In genomic region chr7:68264531-68264930, GRCm38 (mm10) we compare ENCODE assay signal across 8 mouse cellular contexts. TPM values are rescaled to one million over a fixed set of nuclear protein-coding genes. Genes with fewer than 3 reads are reported as not detected.
DNase-seq lines count a peak whose midpoint lies in the region; ATAC-seq lines count a peak whose summit lies in the region.

No protein-coding gene starts in this region.

- peak; percentile 42 for DNase-seq in ovary, adult 18-20 months (ENCODE audit: low spot score)
- no peak for DNase-seq in ovary, postnatal 10 days (ENCODE audit: low spot score)
- peak; percentile 72 to 85 for DNase-seq in frontal cortex, adult 2 months (ENCODE audit: extremely low spot score in 1 of 2, low spot score in 1 of 2)
- peak; percentile 85 for DNase-seq in induced T-regulatory cell, adult 2 months (ENCODE audit: low read depth)
- DNase-seq in layer of hippocampus, postnatal 36 days = peak; percentile 80 to 87
- DNase-seq in lung, postnatal 14 days = peak; percentile 32
- DNase-seq in right cerebral cortex, adult 2 months (ENCODE audit: low spot score in 2 of 2) = peak; percentile 75 to 81

- ATAC-seq in erythroblast, adult 5-6 weeks (replicated peaks; ENCODE audit: low FRiP score, poor library complexity, severe bottlenecking) = no peak

RNA-seq across cellular contexts. Expression of gene Pgpep1l, which starts 0.5 kb away (rescaled TPM):
- 0.80 and 1.3 TPM in 2 replicates for polyA plus RNA-seq in frontal cortex, adult 2 months (2012; rRNA removed)
- total RNA-seq in layer of hippocampus, postnatal 36 days (2021) = 1 to 10 TPM; 2.3 to 2.9 TPM
- total RNA-seq in erythroblast, adult 5-6 weeks (2015; ENCODE audit: low replicate concordance) = not detected in 2 replicates
- total RNA-seq in erythroblast, adult 5-6 weeks (2017; ENCODE audit: low replicate concordance) = not detected in 2 replicates

RNA-seq across cellular contexts. Expression of gene Fam169b, which starts 9.1 kb away (rescaled TPM):
- polyA plus RNA-seq in frontal cortex, adult 2 months (2012; rRNA removed) = 0.38 and 1.0 TPM in 2 replicates
- total RNA-seq in layer of hippocampus, postnatal 36 days (2021) = under 1 TPM; 0.51 to 0.92 TPM
- not detected in 2 replicates for total RNA-seq in erythroblast, adult 5-6 weeks (2015; ENCODE audit: low replicate concordance)
- total RNA-seq in erythroblast, adult 5-6 weeks (2017; ENCODE audit: low replicate concordance) = 0.60 TPM in 1 of 2 replicates, not detected in the other
